Mouse (Mus musculus) mature B cell (primary cell): ENCODE data around the gene Skp2.

ENCODE experiments used
- in situ Hi-C: fragments of 300-500 bp; cut with MboI; formaldehyde crosslinking; loops from 2 replicates; pipeline ENCODE4 v1.14.3; 2019

Gene Skp2

GRCm38 (mm10) chr15:9075608-9076200 lies 79.5 kb downstream of the Skp2 start:
- in situ Hi-C loops: no loop called here

GRCm38 (mm10) chr15:9074671-9075070 lies 80.6 kb downstream of the Skp2 start:
- in situ Hi-C loops: no loop called here

- in situ Hi-C loops: no loop called here
These were observed 81.1 kb downstream of the Skp2 start for GRCm38 (mm10) chr15:9074139-9074538.

- in situ Hi-C loops: no loop called here
These were observed 81.5 kb downstream of the Skp2 start for GRCm38 (mm10) chr15:9073684-9074083.

GRCm38 (mm10) chr15:9073067-9073608 lies 82.1 kb downstream of the Skp2 start:
- in situ Hi-C loops: no loop called here

- in situ Hi-C loops: no loop called here
These were observed 82.6 kb downstream of the Skp2 start for GRCm38 (mm10) chr15:9072630-9073029.

GRCm38 (mm10) chr15:9071556-9072544 lies 83.4 kb downstream of the Skp2 start:
- in situ Hi-C loops: no loop called here

- in situ Hi-C loops: no loop called here
These were observed 84.2 kb downstream of the Skp2 start, which contains the start of gene Nadk2 for GRCm38 (mm10) chr15:9070912-9071555. Nadk2 (plus strand) TSS chr15:9071260.

GRCm38 (mm10) chr15:9070353-9070752 lies 84.9 kb downstream of the Skp2 start:
- in situ Hi-C loops: no loop called here

- in situ Hi-C loops: no loop called here
These were observed 86.3 kb downstream of the Skp2 start for GRCm38 (mm10) chr15:9068881-9069280.
